Mouse (Mus musculus): ENCODE results near the gene Tbca. TPM values are rescaled to one million over a fixed set of nuclear protein-coding genes. Genes with fewer than 3 reads are reported as not detected.

The Tbca gene
- polyA plus RNA-seq (2012; rRNA removed) = 8.7 and 10.1 TPM in 2 replicates

GRCm38 (mm10) chr13:94788771-94789649 is at the start of gene Tbca:
Tbca (plus strand) TSS chr13:94788910.
- peak; percentile 71 for TF ChIP-seq POLR2A (IDR thresholded peaks at IDR 0.05; ENCODE audit: control insufficient read depth, extremely low read depth, insufficient read depth, low read length, poor library complexity)
- TF ChIP-seq CTCF (IDR thresholded peaks at IDR 0.05; ENCODE audit: borderline replicate concordance, control insufficient read depth, extremely low read depth, insufficient read depth, low read length, poor library complexity) = no peak; the same call in 1 of the 2 replicates
- Histone ChIP-seq H3K27ac (ENCODE audit: control insufficient read depth, insufficient read depth, low read length) (no peak within 1 kb of the TSS), H3K4me3 (ENCODE audit: control insufficient read depth, insufficient read depth, low read length) (peak within 1 kb of the TSS; percentile 91), H3K27me3 (ENCODE audit: control insufficient read depth, insufficient read depth, low read length) (no peaks in the 10 kb centered on the region), H3K4me1 (replicated peaks; ENCODE audit: control insufficient read depth, insufficient read depth, low read length) (peaks cover 5% of the 10 kb centered on the region), H3K36me3 (ENCODE audit: control insufficient read depth, insufficient read depth, low read length) (no peaks in the 10 kb centered on the region)
- under 1% methylated on average over 80 of the region's 81 CpGs for WGBS
- peak; percentile 87 for DNase-seq

GRCm38 (mm10) chr13:94745176-94745575 is 43.5 kb upstream of the Tbca start:
- Histone ChIP-seq H3K36me3 (ENCODE audit: control insufficient read depth, insufficient read depth, low read length) (no peaks in the 10 kb centered on the region), H3K4me1 (replicated peaks; ENCODE audit: control insufficient read depth, insufficient read depth, low read length) (no peaks in the 10 kb centered on the region), H3K27ac (ENCODE audit: control insufficient read depth, insufficient read depth, low read length) (no peak overlapping the region), H3K4me3 (ENCODE audit: control insufficient read depth, insufficient read depth, low read length) (no peak overlapping the region), H3K27me3 (ENCODE audit: control insufficient read depth, insufficient read depth, low read length) (no peaks in the 10 kb centered on the region)
- TF ChIP-seq CTCF (IDR thresholded peaks at IDR 0.05; ENCODE audit: borderline replicate concordance, control insufficient read depth, extremely low read depth, insufficient read depth, low read length, poor library complexity) = no peak
- TF ChIP-seq POLR2A (IDR thresholded peaks at IDR 0.05; ENCODE audit: control insufficient read depth, extremely low read depth, insufficient read depth, low read length, poor library complexity) = no peak
- no peak for DNase-seq
- 93% methylated on average over 1 of the region's 1 CpGs for whole genome bisulfite sequencing

- H3K4me3 ChIP-seq (ENCODE audit: control insufficient read depth, insufficient read depth, low read length) = no peak overlapping the region
- DNase-seq = no peak
- TF ChIP-seq POLR2A (IDR thresholded peaks at IDR 0.05; ENCODE audit: control insufficient read depth, extremely low read depth, insufficient read depth, low read length, poor library complexity) (no peak), CTCF (IDR thresholded peaks at IDR 0.05; ENCODE audit: borderline replicate concordance, control insufficient read depth, extremely low read depth, insufficient read depth, low read length, poor library complexity) (no peak)
- no peaks in the 10 kb centered on the region for H3K27me3 ChIP-seq (ENCODE audit: control insufficient read depth, insufficient read depth, low read length)
- H3K36me3 ChIP-seq (ENCODE audit: control insufficient read depth, insufficient read depth, low read length) = no peaks in the 10 kb centered on the region
- no peaks in the 10 kb centered on the region for H3K4me1 ChIP-seq (replicated peaks; ENCODE audit: control insufficient read depth, insufficient read depth, low read length)
- WGBS = 91% methylated on average over 12 of the region's 12 CpGs
- no peak overlapping the region for H3K27ac ChIP-seq (ENCODE audit: control insufficient read depth, insufficient read depth, low read length)
Measured at GRCm38 (mm10) chr13:94765852-94766251, 22.9 kb upstream of the Tbca start.

- Histone ChIP-seq H3K4me3 (ENCODE audit: control insufficient read depth, insufficient read depth, low read length) (no peak overlapping the region), H3K27me3 (ENCODE audit: control insufficient read depth, insufficient read depth, low read length) (no peaks in the 10 kb centered on the region), H3K4me1 (replicated peaks; ENCODE audit: control insufficient read depth, insufficient read depth, low read length) (no peaks in the 10 kb centered on the region), H3K27ac (ENCODE audit: control insufficient read depth, insufficient read depth, low read length) (no peak overlapping the region), H3K36me3 (ENCODE audit: control insufficient read depth, insufficient read depth, low read length) (no peaks in the 10 kb centered on the region)
- TF ChIP-seq POLR2A (IDR thresholded peaks at IDR 0.05; ENCODE audit: control insufficient read depth, extremely low read depth, insufficient read depth, low read length, poor library complexity) = no peak
- TF ChIP-seq CTCF (IDR thresholded peaks at IDR 0.05; ENCODE audit: borderline replicate concordance, control insufficient read depth, extremely low read depth, insufficient read depth, low read length, poor library complexity) = no peak
- WGBS = 80% methylated on average over 3 of the region's 3 CpGs
- no peak for DNase-seq
Measured at GRCm38 (mm10) chr13:94768460-94769154, 20.1 kb upstream of the Tbca start.

- no peaks in the 10 kb centered on the region for H3K27me3 ChIP-seq (ENCODE audit: control insufficient read depth, insufficient read depth, low read length)
- TF ChIP-seq CTCF (IDR thresholded peaks at IDR 0.05; ENCODE audit: borderline replicate concordance, control insufficient read depth, extremely low read depth, insufficient read depth, low read length, poor library complexity) = no peak
- TF ChIP-seq POLR2A (IDR thresholded peaks at IDR 0.05; ENCODE audit: control insufficient read depth, extremely low read depth, insufficient read depth, low read length, poor library complexity) = no peak
- H3K4me3 ChIP-seq (ENCODE audit: control insufficient read depth, insufficient read depth, low read length) = no peak overlapping the region
- no peaks in the 10 kb centered on the region for H3K36me3 ChIP-seq (ENCODE audit: control insufficient read depth, insufficient read depth, low read length)
- no peak overlapping the region for H3K27ac ChIP-seq (ENCODE audit: control insufficient read depth, insufficient read depth, low read length)
- no peak for DNase-seq
- 86% methylated on average over 6 of the region's 6 CpGs for WGBS
- H3K4me1 ChIP-seq (replicated peaks; ENCODE audit: control insufficient read depth, insufficient read depth, low read length) = no peaks in the 10 kb centered on the region
Measured at GRCm38 (mm10) chr13:94769155-94769470, 19.6 kb upstream of the Tbca start.

- no peaks in the 10 kb centered on the region for H3K27me3 ChIP-seq (ENCODE audit: control insufficient read depth, insufficient read depth, low read length)
- no peak for DNase-seq
Measured at GRCm38 (mm10) chr13:94786866-94787265, 1.8 kb upstream of the Tbca start.

More at GRCm38 (mm10) chr13:94786866-94787265, 1.8 kb upstream of the Tbca start:
- Histone ChIP-seq H3K27ac (ENCODE audit: control insufficient read depth, insufficient read depth, low read length) (no peak overlapping the region), H3K36me3 (ENCODE audit: control insufficient read depth, insufficient read depth, low read length) (no peaks in the 10 kb centered on the region), H3K4me1 (replicated peaks; ENCODE audit: control insufficient read depth, insufficient read depth, low read length) (peaks cover 4% of the 10 kb centered on the region; the same call in 1 of the 2 replicates), H3K4me3 (ENCODE audit: control insufficient read depth, insufficient read depth, low read length) (no peak overlapping the region)
- 90% methylated on average over 2 of the region's 2 CpGs for WGBS
- TF ChIP-seq POLR2A (IDR thresholded peaks at IDR 0.05; ENCODE audit: control insufficient read depth, extremely low read depth, insufficient read depth, low read length, poor library complexity) (no peak), CTCF (IDR thresholded peaks at IDR 0.05; ENCODE audit: borderline replicate concordance, control insufficient read depth, extremely low read depth, insufficient read depth, low read length, poor library complexity) (no peak)
